Mouse (Mus musculus) olfactory bulb, adult 2 months (tissue): ENCODE data around the gene Zfp988.
"Not testable (repeated sequence)": the region's sequence is repeated elsewhere in the genome, so short reads cannot be mapped to it uniquely, and the experiment has no call there.

Experiments used
- CTCF ChIP-seq: fragments of 200-500 bp; IDR thresholded peaks from 2 replicates; pipeline ENCODE4 v1.5.1; 2012; ENCODE audit warnings: low read depth, mild to moderate bottlenecking, low read length, moderate library complexity; ENCODE audit not compliant: insufficient read depth
- POLR2A ChIP-seq: fragments of 200-500 bp; IDR thresholded peaks from 2 replicates; pipeline ENCODE4 v1.6.1; 2012; ENCODE audit warnings: mild to moderate bottlenecking, low read depth, low read length, moderate library complexity; ENCODE audit not compliant: insufficient read depth

DNA sequence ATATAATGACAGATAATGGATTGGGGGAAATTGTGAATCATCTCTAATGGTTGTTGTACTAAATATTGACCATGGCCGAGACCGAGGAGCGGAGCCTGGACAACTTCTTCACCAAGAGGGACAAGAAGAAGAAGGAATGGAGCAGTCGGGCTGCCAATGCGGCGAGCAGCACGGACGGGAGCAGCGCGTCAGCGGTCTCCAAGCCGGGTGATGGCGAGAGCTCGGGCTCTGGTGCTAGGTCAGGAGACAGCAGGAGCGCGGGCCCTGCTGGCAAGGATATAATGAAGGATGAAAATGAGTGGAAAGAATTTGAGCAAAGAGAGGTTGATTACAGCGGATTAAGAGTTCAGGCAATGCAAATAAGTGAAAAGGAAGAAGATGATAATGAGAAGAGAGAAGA, 38.2 kb upstream of the Zfp988 start:
- TF ChIP-seq CTCF, POLR2A: not testable (repeated sequence)
